Mouse (Mus musculus): ENCODE data around the gene Rps16.
"Not testable (repeated sequence)": the region's sequence is repeated elsewhere in the genome, so short reads cannot be mapped to it uniquely, and the experiment has no call there.

Rps16 gene

DNA sequence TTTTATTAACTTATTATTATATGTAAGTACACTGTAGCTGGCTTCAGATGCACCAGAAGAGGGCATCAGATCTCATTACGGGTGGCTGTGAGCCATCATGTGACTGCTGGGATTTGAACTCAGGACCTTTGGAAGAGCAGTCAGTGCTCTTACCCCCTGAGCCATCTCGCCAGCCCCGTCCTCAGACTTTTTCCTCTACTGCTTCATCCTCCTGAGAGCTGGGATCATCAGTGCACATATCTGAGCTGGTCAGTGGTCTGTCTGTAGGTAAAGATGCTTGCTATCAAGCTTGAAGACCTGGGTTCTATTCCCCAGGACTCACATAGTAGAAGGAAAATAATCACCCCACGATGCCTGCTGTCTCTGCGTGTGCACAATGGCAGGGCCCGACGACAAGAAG, 36.9 kb downstream of the Rps16 start:
- DNase-seq (ENCODE audit: low spot score in 2 of 2) = not testable (repeated sequence)

- DNase-seq (ENCODE audit: low spot score in 2 of 2) = no peak
Observed at GRCm38 (mm10) chr7:28390331-28390730, 39.9 kb downstream of the Rps16 start.

GRCm38 (mm10) chr7:28392429-28393271, 42.2 kb downstream of the Rps16 start, which contains the start of the genes Med29 and Paf1:
Med29 (minus strand) TSS chr7:28392708.
Paf1 (plus strand) TSS chr7:28392951.
- DNase-seq (ENCODE audit: low spot score in 2 of 2) = peak; percentile 97 to 99

DNA sequence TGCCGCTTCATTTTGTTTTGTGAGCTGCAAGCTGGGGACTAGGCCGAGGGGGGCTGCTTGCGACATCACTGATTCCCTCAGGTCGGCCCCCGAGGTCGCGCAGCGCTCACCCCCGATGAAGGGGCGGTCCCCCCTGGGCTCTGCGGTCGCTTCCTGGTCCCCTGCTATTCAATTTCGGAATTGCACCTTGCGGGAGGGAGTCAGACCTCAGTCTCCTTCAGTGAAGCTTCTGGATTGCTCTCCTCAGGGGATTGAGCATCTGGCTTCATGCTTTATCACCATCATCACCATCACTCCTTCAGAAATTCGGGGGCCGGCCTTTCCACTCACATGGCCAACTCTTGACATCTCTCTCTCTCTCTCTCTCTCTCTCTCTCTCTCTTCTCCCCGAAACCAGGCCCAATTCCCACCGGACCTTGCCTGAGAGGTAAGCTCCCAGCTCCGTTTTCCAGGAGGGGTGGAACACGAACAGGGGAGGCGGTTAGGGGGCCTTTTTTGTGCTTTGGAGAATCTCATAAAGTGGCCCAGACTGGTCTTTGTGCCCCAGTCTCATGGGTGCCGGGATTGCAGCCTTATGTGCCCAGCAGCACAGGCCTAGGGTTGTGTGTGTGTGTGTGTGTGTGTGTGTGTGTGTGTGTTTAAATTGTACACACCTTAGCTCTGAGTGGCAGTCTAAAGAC, 43.0 kb downstream of the Rps16 start:
- DNase-seq (ENCODE audit: low spot score in 2 of 2) = no peak

- no peak for DNase-seq (ENCODE audit: low spot score in 2 of 2)
Observed at GRCm38 (mm10) chr7:28395425-28395824, 45.0 kb downstream of the Rps16 start.

DNA sequence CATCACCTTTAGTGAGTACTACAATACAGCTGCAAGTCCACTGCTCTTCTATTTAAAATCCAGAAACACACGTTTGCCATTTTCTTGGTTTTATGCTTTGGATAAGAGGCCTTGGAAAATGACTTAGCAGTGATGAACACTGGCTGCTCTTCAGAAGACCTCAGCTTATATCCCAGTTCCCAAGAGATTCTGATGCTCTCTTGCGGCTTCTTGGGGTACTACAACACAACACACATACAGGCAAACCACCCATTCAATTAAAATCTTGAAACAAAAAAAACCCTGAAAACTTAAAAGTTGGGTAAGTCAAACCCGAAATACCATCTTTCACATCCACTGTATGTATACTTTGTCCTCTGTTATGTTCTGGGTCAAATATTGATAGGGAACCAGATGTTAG, 47.5 kb downstream of the Rps16 start:
- DNase-seq (ENCODE audit: low spot score in 2 of 2) = peak in 1 of 2 experiments; percentile 18

DNA sequence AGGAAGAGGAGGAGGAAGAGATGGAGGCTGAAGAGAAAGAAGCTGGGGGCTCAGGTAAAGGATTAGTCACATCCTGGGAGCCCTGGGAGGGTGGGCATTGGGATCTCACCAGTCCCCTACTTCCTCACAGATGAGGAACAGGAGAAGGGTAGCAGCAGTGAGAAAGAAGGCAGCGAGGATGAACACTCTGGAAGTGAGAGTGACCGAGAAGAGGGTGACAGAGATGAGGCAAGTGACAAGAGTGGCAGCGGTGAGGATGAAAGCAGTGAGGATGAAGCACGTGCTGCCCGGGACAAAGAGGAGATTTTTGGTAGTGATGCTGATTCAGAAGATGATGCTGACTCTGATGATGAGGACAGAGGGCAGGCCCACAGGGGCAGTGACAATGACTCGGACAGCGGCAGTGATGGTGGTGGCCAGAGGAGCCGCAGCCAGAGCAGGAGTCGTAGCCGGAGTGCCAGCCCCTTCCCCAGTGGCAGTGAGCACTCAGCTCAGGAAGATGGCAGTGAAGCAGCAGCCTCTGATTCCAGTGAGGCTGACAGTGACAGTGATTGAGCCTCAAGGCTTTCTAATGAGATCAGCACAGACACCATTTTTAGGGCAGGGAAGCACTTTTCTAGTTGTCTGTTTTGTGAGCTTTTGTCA, 48.4 kb downstream of the Rps16 start:
- no peak for DNase-seq (ENCODE audit: low spot score in 2 of 2)

DNA sequence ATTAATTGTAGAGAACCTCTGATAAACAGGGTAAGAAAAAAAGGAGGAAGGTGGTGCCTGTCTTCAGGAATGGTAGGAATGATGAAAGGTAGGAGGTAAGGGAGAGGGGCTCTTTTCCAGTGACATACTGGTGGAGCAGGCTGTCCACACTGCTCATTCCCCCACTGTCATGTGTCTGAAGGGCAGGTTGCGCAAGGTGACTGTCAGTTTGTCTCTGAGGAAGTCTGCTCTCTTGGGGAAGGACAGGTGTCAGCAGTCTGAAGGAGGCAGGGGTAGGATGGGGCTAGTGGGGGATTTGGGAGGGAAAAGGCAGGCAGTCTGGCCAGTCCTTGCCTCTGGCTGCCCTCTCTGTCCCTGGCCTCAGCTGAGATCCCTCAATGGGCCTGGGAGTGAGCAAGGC, 50.6 kb downstream of the Rps16 start:
- no peak for DNase-seq (ENCODE audit: low spot score in 2 of 2)

- DNase-seq (ENCODE audit: low spot score in 2 of 2) = no peak
Observed at GRCm38 (mm10) chr7:28401942-28402341, 51.5 kb downstream of the Rps16 start.
